Mouse (Mus musculus): ENCODE measurements at regions not wholly inside any gene's neighbourhood (a gene's known extent, or its start where the extent isn't known, plus 50 kb on each side); places are given as distances from the start of the nearest gene placed in this dataset.

- TF ChIP-seq POLR2A (IDR thresholded peaks at IDR 0.05; ENCODE audit: low read depth, low read length) (no peak), CTCF (IDR thresholded peaks at IDR 0.05; ENCODE audit: extremely low read depth, insufficient read depth, insufficient read length, insufficient replicate concordance) (no peak)
Measured at GRCm38 (mm10) chr2:46394161-46394560, 1277.0 kb upstream of the Zeb2 start.
